In the genomic region with DNA sequence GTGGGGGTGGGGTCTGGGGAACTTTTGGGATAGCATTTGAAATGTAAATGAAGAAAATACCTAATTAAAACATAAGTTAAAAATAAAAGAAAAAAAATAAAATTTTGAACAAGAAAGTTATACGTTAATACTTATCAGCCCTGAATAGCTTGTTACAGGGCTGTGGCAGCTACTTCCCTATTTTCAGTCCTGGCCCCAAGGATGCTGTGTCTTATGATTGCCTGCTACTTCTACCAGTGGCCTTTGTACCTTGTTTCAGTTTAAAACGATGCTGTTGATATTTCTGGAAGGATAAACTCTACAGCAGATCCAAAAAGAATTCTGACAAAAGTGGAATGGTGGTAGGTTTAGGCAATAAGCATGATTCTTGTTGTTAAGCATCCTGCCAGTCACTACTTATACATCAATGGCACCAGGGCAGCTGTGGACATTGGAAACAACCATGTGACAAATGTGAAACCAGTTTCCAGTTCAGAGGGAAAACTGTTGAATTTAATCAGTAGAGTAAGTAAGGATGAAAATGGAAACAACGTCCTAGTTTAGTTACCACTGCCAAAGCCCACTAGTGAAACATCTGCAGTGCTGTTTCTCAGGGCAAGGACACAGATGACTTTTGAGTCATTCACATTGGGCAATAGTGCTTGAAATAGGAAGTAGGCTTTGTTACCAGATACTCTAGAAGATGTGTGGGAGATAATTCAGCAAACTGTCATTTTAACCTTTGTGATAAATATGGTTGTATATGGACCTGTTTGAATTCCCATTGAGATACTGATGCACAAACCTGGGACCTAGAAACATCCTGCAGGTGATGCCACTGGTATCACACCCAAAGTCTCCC, we compare ENCODE assay signal across 30 mouse cellular contexts.
DNase-seq lines count a peak whose midpoint lies in the region; ATAC-seq and TF ChIP-seq lines count a peak whose summit lies in the region.
"Had no signal": no experiment of that assay in that cellular context is flagged by ENCODE, and none has a peak within 500 bp of the region (broad histone marks: within the 10 kb centered on the region; RNA-seq: fewer than 3 reads in every experiment).

No protein-coding gene starts in this region.

- H3K9me3 ChIP-seq in MEL (replicated peaks; ENCODE audit: insufficient read depth, low read length), result no peaks in the 10 kb centered on the region
- H3K9me3 ChIP-seq: embryonic facial prominence, embryonic 12.5 days; embryonic facial prominence, embryonic 15.5 days; G1E; heart, embryonic 10.5 days; heart, embryonic 13.5 days had no signal

- no peaks in the 10 kb centered on the region for H3K79me2 ChIP-seq in MEL (ENCODE audit: control insufficient read depth, insufficient read depth, low read length, poor library complexity)

- ATAC-seq in common myeloid progenitor, adult 5-6 weeks (replicated peaks; ENCODE audit: low read depth, poor library complexity, severe bottlenecking), result peak; percentile 97
- peak; percentile 99 for ATAC-seq in megakaryocyte progenitor cell, adult 5-6 weeks (replicated peaks; ENCODE audit: poor library complexity)
- ATAC-seq: activated CD4-positive, CD25-positive, alpha-beta regulatory T cell, adult 4 months; forebrain, embryonic 14.5 days; forebrain, postnatal 0 days; hindbrain, postnatal 0 days; inflammation-experienced regulatory T-cells, adult 6 months; intestine, embryonic 16.5 days had no signal

- H3K36me3 ChIP-seq in MEL (ENCODE audit: control insufficient read depth in 1 of 2, insufficient read depth in 2 of 2, low read length in 2 of 2), result peaks cover 0 to 27% of the 10 kb centered on the region in 2 experiments; a peak in 2 of 4 replicates
- H3K36me3 ChIP-seq: embryonic facial prominence, embryonic 12.5 days; embryonic facial prominence, embryonic 15.5 days; G1E; heart, embryonic 10.5 days; heart, embryonic 13.5 days had no signal

- peak overlapping the region; percentile 67 for H3K27ac ChIP-seq in MEL (ENCODE audit: control insufficient read depth, low read depth, low read length)
- H3K27ac ChIP-seq: embryonic facial prominence, embryonic 12.5 days; embryonic facial prominence, embryonic 15.5 days; heart, adult 2 months; heart, embryonic 10.5 days; heart, embryonic 13.5 days; hindbrain, embryonic 14.5 days; hindbrain, postnatal 0 days had no signal

- H3K4me3 ChIP-seq in MEL (ENCODE audit: control insufficient read depth in 1 of 2, insufficient read depth in 1 of 2, low read depth in 2 of 2, low read length in 2 of 2), result peak overlapping the region in 1 of 2 experiments; percentile 57; a peak in 2 of 4 replicates
- H3K4me3 ChIP-seq: embryonic facial prominence, embryonic 12.5 days; embryonic facial prominence, embryonic 15.5 days; heart, adult 2 months; heart, embryonic 10.5 days; heart, embryonic 13.5 days had no signal

- no peak for TF ChIP-seq RAD21 in MEL (IDR thresholded peaks at IDR 0.05; ENCODE audit: low read depth, low read length)

- TF ChIP-seq POLR2A in MEL (IDR thresholded peaks at IDR 0.05; ENCODE audit: control insufficient read depth in 1 of 2, insufficient read depth in 1 of 2, low read depth in 1 of 2, low read length in 2 of 2, poor library complexity in 1 of 2), result no peak

- no peak overlapping the region for H3K9ac ChIP-seq in MEL (ENCODE audit: control insufficient read depth, low read depth, low read length, poor library complexity, severe bottlenecking)
- H3K9ac ChIP-seq: embryonic facial prominence, embryonic 12.5 days; embryonic facial prominence, embryonic 15.5 days; forebrain, postnatal 0 days; heart, embryonic 13.5 days; hindbrain, embryonic 14.5 days had no signal

- no peaks in the 10 kb centered on the region for H3K27me3 ChIP-seq in MEL (ENCODE audit: control insufficient read depth in 1 of 2, insufficient read depth in 2 of 2, low read length in 2 of 2)
- H3K27me3 ChIP-seq: CH12.LX; embryonic facial prominence, embryonic 12.5 days; embryonic facial prominence, embryonic 15.5 days; heart, embryonic 13.5 days had no signal

- H3K4me1 ChIP-seq in MEL (ENCODE audit: control insufficient read depth in 1 of 2, insufficient read depth in 2 of 2, low read length in 2 of 2), result peaks cover 0 to 22% of the 10 kb centered on the region in 2 experiments; a peak in 2 of 4 replicates
- H3K4me1 ChIP-seq: embryonic facial prominence, embryonic 12.5 days; embryonic facial prominence, embryonic 15.5 days; heart, embryonic 10.5 days; heart, embryonic 13.5 days had no signal

- TF ChIP-seq CTCF in MEL (IDR thresholded peaks at IDR 0.05 in 2 of 3, conservative IDR thresholded peaks at IDR 0.05 in 1 of 3; ENCODE audit: control insufficient read depth in 1 of 3, insufficient read depth in 1 of 3, low read depth in 2 of 3, low read length in 3 of 3, poor library complexity in 1 of 3, severe bottlenecking in 1 of 3), result no peak

- DNase-seq in MEL (ENCODE audit: low read depth, low spot score), result peak; percentile 86
- DNase-seq in cerebellum, adult 18-20 months, result no peak
- DNase-seq in adrenal gland, adult (ENCODE audit: inconsistent age in 2 of 2, low spot score in 1 of 2), result no peak
- DNase-seq in frontal cortex, postnatal 36 days (ENCODE audit: low spot score in 2 of 2), result no peak
- DNase-seq: adrenal gland, postnatal 10 days; adrenal gland, postnatal 36 days; B cell, adult 2 months; cerebellum, adult 11 months; cerebellum, adult 8-10 months; cerebellum, postnatal 10 days; cerebellum, postnatal 36 days; forebrain, postnatal 0 days; gastrocnemius, postnatal 25 days; heart, adult 2 months; heart, postnatal 14 days; heart, postnatal 4 days had no signal

- TF ChIP-seq EP300 in MEL (IDR thresholded peaks at IDR 0.05; ENCODE audit: low read depth in 1 of 2, low read length in 2 of 2), result peak; percentile 82 to 86

TF ChIP-seq in MEL, 35 proteins besides CTCF, POLR2A, EP300 and RAD21:
- 0 out of 2 replicates have a peak, but pooled peaks have one; percentile 5 for TF ChIP-seq TAL1 (IDR thresholded peaks at IDR 0.05; ENCODE audit: low read length)
- TF ChIP-seq KAT2A (conservative IDR thresholded peaks at IDR 0.05; ENCODE audit: low read depth, low read length), result 0 out of 2 replicates have a peak, but pooled peaks have one; percentile 6
- no peak for TF ChIP-seq CHD2 (IDR thresholded peaks at IDR 0.05; ENCODE audit: low read length)
- TF ChIP-seq MAX (IDR thresholded peaks at IDR 0.05; ENCODE audit: low read length), result no peak
- TF ChIP-seq ELF1 (IDR thresholded peaks at IDR 0.05; ENCODE audit: low read depth, low read length), result peak; percentile 35; the same call in 1 of the 2 replicates
- no peak; the same call in 1 of the 2 replicates for TF ChIP-seq MYC (IDR thresholded peaks at IDR 0.05; ENCODE audit: low read depth, low read length)
- no peak for TF ChIP-seq MAZ (IDR thresholded peaks at IDR 0.05; ENCODE audit: low read depth, low read length)
- no peak for TF ChIP-seq SMC3 (IDR thresholded peaks at IDR 0.05; ENCODE audit: low read depth, low read length)
- TF ChIP-seq POLR2AphosphoS5 (IDR thresholded peaks at IDR 0.05; ENCODE audit: borderline replicate concordance, low read depth, low read length), result no peak
- peak; percentile 55 for TF ChIP-seq RCOR1 (IDR thresholded peaks at IDR 0.05; ENCODE audit: low read depth, low read length)
- peak; percentile 78 for TF ChIP-seq ZNF384 (IDR thresholded peaks at IDR 0.05; ENCODE audit: low read depth, low read length)
- TF ChIP-seq UBTF (IDR thresholded peaks at IDR 0.05; ENCODE audit: borderline replicate concordance, insufficient read depth, low read depth, low read length), result no peak
- TF ChIP-seq GABPA (IDR thresholded peaks at IDR 0.05; ENCODE audit: low read depth, low read length), result no peak
- peak; percentile 69 for TF ChIP-seq ETS1 (IDR thresholded peaks at IDR 0.05; ENCODE audit: low read depth, low read length)
- 0 out of 2 replicates have a peak, but pooled peaks have one; percentile 10 for TF ChIP-seq E2F4 (IDR thresholded peaks at IDR 0.05; ENCODE audit: borderline replicate concordance, low read depth, low read length)
- TF ChIP-seq MYB (IDR thresholded peaks at IDR 0.05; ENCODE audit: low read depth, low read length), result peak; percentile 82
- TF ChIP-seq SIN3A (IDR thresholded peaks at IDR 0.05; ENCODE audit: low read length), result peak; percentile 52
- TF ChIP-seq MXI1 (IDR thresholded peaks at IDR 0.05; ENCODE audit: low read depth, low read length), result peak; percentile 50; the same call in 1 of the 2 replicates
- TF ChIP-seq ZMIZ1 (IDR thresholded peaks at IDR 0.05; ENCODE audit: low read depth, low read length), result no peak
- no peak for TF ChIP-seq HCFC1 (IDR thresholded peaks at IDR 0.05; ENCODE audit: low read depth, low read length)
- no peak for TF ChIP-seq TBP (IDR thresholded peaks at IDR 0.05; ENCODE audit: low read depth, low read length)
- no peak for TF ChIP-seq BHLHE40 (IDR thresholded peaks at IDR 0.05; ENCODE audit: borderline replicate concordance, low read depth, low read length)
- no peak for TF ChIP-seq POLR2AphosphoS2 (IDR thresholded peaks at IDR 0.05; ENCODE audit: low read length)
- no peak for TF ChIP-seq ZKSCAN1 (IDR thresholded peaks at IDR 0.05; ENCODE audit: low read depth, low read length)
- no peak for TF ChIP-seq CHD1 (IDR thresholded peaks at IDR 0.05; ENCODE audit: low read depth, low read length)
- TF ChIP-seq MEF2A (IDR thresholded peaks at IDR 0.05; ENCODE audit: extremely low read depth, insufficient replicate concordance, low read depth, low read length, poor library complexity, severe bottlenecking), result no peak
- no peak for TF ChIP-seq NRF1 (IDR thresholded peaks at IDR 0.05; ENCODE audit: insufficient read depth, low read depth, low read length, poor library complexity, severe bottlenecking)
- TF ChIP-seq TCF12 (IDR thresholded peaks at IDR 0.05; ENCODE audit: low read depth, low read length), result peak; percentile 67
- TF ChIP-seq USF2 (IDR thresholded peaks at IDR 0.05; ENCODE audit: borderline replicate concordance in 1 of 2, insufficient read depth in 1 of 2, low read depth in 1 of 2, low read length in 2 of 2), result no peak
- TF ChIP-seq MAFK (IDR thresholded peaks at IDR 0.05; ENCODE audit: borderline replicate concordance, low read depth, low read length), result no peak
- TF ChIP-seq JUND (IDR thresholded peaks at IDR 0.05; ENCODE audit: low read depth, low read length), result 0 out of 2 replicates have a peak, but pooled peaks have one; percentile 50
- 0 out of 2 replicates have a peak, but pooled peaks have one; percentile 5 for TF ChIP-seq USF1 (IDR thresholded peaks at IDR 0.05; ENCODE audit: low read depth, low read length)
- TF ChIP-seq NELFE (IDR thresholded peaks at IDR 0.05; ENCODE audit: low read depth, low read length), result no peak
- peak; percentile 81 for TF ChIP-seq GATA1 (IDR thresholded peaks at IDR 0.05; ENCODE audit: low read depth, low read length)
- TF ChIP-seq ZC3H11A (IDR thresholded peaks at IDR 0.05; ENCODE audit: low read depth, low read length), result no peak
